Mouse (Mus musculus): ENCODE results near the gene Cd4. TPM values are rescaled to one million over a fixed set of nuclear protein-coding genes. Genes with fewer than 3 reads are reported as not detected.

The Cd4 gene
- 1.3 and 2.1 TPM in 2 replicates for polyA plus RNA-seq (2012; rRNA removed)

GRCm38 (mm10) chr6:124887986-124888385 is at the start of gene Cd4:
Gene Cd4 (minus strand): TSS chr6:124888221.
- no peak for DNase-seq (ENCODE audit: low spot score)

GRCm38 (mm10) chr6:124937493-124937892 is 49.5 kb upstream of the Cd4 start:
- DNase-seq (ENCODE audit: low spot score) = no peak

DNA sequence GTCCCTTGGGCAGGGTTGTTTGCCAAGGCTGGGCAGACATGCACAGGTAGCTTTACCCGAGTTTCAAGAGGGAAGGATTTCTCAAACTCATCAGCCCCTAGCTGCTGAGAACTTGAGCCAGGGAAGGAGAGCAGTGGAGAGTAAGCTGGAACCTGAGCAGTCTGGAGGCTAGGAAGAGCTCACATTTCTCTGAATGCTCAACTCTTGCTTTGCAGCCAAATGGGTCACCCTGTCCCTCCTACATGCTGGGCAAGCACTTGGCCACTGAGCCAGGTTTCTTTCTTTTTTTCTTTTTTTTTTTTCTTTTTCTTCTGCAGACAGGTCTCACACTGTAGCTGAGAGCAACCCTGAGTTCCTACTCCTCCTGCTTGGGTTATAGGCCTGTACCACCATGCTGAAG is 48.7 kb upstream of the Cd4 start:
- no peak for DNase-seq (ENCODE audit: low spot score)

DNA sequence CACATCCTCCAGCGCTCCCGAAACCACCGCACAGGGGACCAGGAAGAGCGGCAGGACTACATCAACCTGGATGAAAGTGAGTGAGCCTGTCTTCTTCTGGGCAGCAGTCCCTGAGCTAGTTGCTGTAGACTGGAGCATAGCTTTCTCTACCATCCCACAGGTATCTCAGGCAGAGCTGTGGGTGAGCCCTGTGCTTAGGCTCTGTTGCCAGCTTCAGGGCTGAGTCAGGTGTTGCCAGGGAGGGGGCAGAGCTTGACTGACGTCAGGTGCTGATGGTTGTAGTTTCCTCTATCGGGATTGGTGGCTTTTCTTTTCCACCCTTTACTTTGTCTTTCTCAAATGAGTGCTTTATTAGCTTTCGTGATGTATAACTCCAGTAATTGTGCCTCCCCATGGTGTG is 46.6 kb upstream of the Cd4 start:
- no peak for DNase-seq (ENCODE audit: low spot score)

DNA sequence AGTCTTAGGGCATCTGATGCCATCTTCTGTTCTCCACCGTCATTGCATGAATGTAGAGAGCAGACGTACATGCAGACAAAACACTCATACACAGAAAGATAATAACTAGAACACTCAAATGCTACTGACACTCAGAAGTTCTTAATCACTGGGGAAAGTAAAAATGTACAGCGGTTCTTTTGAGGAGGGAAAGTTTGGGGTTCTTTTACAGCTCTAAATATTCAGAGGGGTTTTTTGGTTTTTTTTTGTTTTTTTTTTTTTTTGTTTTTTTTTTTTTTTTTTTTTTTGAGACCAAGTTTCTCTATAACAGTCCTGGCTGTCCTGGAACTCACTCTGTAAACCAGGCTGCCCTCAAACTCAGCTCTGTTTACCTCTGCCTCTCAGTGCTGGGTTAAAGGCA is 45.1 kb upstream of the Cd4 start:
- DNase-seq (ENCODE audit: low spot score) = no peak

DNA sequence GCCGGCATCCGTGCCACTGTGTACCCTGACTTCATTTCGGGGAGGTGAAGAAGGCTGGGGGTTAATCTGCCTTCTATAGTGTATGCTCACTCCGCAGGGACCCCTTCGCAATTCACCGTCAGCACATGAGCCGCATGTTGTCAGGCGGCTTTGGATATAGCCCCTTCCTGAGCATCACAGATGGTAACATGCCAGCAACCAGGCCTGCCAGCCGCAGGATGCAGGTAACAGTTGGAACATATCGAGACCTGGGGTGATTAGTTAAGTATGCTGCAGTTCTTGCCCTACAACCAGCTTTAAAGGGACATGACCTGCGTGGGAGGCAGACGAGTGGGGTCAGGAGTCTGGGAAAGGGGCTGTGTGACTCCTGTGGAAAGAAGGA is 44.3 kb upstream of the Cd4 start:
- no peak for DNase-seq (ENCODE audit: low spot score)

GRCm38 (mm10) chr6:124931525-124932313 is 43.7 kb upstream of the Cd4 start:
- DNase-seq (ENCODE audit: low spot score) = no peak

- peak; percentile 98 for DNase-seq (ENCODE audit: low spot score)
These were observed 42.9 kb upstream of the Cd4 start, which contains the start of gene Mlf2 for GRCm38 (mm10) chr6:124930754-124931524. Gene Mlf2 (plus strand): TSS chr6:124931386.

- no peak for DNase-seq (ENCODE audit: low spot score)
These were observed 42.2 kb upstream of the Cd4 start for GRCm38 (mm10) chr6:124930231-124930630.

GRCm38 (mm10) chr6:124925941-124926340 is 37.9 kb upstream of the Cd4 start:
- no peak for DNase-seq (ENCODE audit: low spot score)

- DNase-seq (ENCODE audit: low spot score) = no peak
These were observed 37.3 kb upstream of the Cd4 start for GRCm38 (mm10) chr6:124925173-124925793.

DNA sequence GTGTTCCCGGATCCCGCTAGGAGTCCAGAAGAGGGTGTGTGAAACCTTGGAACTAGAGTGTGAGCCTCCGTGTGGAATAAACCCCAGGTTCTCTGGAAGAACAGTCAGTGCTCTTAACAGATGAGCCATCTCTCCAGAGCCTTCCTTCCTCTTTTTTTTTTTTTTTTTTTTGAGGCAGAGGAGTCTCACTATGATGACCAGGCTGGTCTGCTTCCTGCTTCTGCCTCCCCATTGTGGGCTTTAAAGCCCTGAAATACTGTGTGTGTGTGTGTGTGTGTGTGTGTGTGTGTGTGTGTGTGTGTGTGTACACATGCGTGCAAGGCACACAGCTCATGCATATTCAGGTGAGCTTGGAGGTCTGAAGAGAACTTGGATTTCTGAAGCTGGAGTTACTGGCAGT is 33.5 kb upstream of the Cd4 start:
- no peak for DNase-seq (ENCODE audit: low spot score)

DNA sequence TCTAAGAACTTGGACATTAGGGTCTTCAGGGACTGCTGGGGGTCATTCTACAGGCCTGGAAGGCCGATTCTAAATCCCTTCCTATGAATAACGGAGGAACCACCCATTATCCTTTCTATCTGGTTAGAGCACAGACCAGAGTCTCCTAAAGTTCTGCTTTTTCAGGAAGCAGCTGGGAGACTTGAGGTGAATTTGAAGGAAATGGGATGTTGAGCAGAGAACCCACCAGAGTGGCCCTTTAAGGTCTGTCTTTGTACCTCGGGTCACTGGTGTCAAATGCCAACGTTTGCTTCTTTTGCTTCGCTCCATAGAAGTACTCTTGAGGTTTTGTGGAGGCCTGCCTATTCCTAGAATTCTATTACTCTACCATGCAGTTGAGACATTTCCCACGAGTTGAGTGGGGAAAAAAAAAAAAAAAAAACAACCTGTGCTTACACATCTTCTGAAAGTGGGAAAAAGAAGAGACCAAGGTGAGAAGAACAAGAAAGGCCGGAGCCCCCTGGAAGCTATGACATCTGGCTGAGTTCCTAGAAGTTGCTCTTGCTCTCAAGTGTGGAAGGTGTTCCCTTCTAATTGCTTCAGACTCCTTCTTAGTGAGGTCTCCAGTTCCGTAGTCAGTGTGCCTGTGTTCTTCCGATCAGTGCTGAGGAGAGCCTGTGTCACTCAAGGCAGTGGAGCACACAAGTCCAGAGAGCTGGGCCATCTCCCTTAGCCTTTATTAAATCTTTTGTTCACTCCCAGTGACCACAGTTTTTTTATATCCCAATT is 32.5 kb upstream of the Cd4 start:
- DNase-seq (ENCODE audit: low spot score) = no peak

- peak; percentile 74 for DNase-seq (ENCODE audit: low spot score)
These were observed 31.8 kb upstream of the Cd4 start, which contains the start of gene Ptms for GRCm38 (mm10) chr6:124919695-124920317. Gene Ptms (minus strand): TSS chr6:124920103.

DNA sequence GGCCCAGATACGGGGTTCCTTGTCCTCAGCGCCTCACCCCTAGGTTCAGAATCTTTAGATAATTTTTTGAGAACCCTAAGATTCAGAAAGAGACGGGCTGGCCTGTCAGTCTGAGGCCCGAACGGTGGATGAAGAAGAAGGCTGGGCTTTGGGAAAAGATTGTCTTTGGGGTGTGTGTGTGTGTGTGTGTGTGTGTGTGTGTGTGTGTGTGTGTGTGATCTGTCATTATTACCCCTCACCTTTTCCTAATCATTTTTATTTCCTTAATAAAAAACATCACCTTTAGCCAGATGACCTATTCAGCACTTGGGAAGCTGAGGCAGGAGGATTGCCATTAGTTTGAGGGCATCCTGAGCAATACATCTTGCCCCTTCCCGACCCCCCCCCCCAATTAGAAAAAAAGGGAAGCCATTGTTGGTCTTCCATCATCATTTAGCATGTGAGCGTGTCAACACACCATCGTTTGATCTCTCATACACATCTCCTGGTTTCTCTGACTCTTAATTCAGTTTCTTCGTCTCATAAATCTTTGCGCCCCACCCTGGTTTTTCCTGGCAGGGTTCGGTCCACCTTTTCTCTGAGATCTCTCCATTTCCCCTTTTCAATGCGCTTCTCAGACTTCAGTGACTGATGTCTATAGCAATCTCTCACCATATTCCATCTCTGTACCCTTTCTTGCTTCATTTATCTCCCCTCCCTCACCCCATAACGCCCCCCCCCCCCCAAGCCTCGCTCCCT is 31.0 kb upstream of the Cd4 start:
- no peak for DNase-seq (ENCODE audit: low spot score)

DNA sequence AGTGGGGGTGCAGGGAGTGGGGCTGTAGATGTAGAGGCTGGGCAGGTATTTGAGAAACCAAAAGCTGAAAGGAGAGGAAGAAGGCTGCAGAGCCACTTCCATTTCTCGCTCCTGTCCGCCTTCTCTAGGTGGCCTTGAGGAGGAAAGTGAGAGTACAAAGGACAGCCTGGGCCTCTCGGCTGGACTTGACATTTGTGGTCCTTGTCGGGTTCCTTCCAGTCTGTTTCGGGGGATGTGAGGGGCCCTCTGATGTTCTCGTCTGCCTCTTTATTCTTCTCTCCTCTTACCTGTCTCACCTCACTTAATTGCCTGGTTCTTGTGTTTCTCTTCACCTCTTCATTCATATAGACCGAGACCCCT is 30.3 kb upstream of the Cd4 start:
- DNase-seq (ENCODE audit: low spot score) = no peak

- peak; percentile 90 for DNase-seq (ENCODE audit: low spot score)
These were observed 29.7 kb upstream of the Cd4 start for GRCm38 (mm10) chr6:124917518-124918330.

- peak; percentile 95 for DNase-seq (ENCODE audit: low spot score)
These were observed 28.9 kb upstream of the Cd4 start for GRCm38 (mm10) chr6:124916695-124917517.

Measured in urinary bladder, adult 2 months (tissue).